Mouse (Mus musculus): ENCODE measurements around the gene Oaf. TPM values are rescaled to one million over a fixed set of nuclear protein-coding genes. Genes with fewer than 3 reads are reported as not detected.

The Oaf gene
- polyA plus RNA-seq, 1 experiment from 2014 or later: 44.1 TPM

DNA sequence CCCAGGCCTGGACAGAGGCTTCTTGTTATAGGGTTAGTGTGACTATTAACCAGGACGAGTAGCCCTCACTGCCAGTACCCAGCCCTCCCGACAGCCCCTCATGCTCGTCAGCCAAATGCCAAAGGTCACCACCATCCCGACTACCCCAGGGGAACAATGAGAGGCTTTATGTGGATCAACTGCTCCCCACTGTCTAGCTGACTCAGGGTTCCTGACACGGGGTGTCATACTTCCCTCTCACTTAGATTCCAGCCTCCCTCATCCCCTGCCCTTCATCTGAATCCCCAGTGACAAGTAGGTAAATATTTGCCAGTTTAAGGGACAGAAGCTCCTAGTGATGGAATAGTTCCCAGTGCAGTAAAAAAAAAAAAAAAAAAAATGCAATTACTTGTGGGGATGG, 7.4 kb downstream of the Oaf start:
- no peak for ATAC-seq
- H3K36me3 ChIP-seq: peaks cover 77% of the 10 kb centered on the region
- peak overlapping the region; percentile 95 for H3K27ac ChIP-seq
- H3K9ac ChIP-seq: peak overlapping the region; percentile 44
- peaks cover 99% of the 10 kb centered on the region for H3K4me1 ChIP-seq
- no peaks in the 10 kb centered on the region for H3K9me3 ChIP-seq (replicated peaks)
- peak overlapping the region; percentile 19; the same call in 1 of the 2 replicates for H3K4me2 ChIP-seq
- no peak overlapping the region for H3K4me3 ChIP-seq
- 59% methylated on average over 5 of the region's 5 CpGs for WGBS (ENCODE audit: insufficient replicate concordance)
- H3K27me3 ChIP-seq (replicated peaks): no peaks in the 10 kb centered on the region

DNA sequence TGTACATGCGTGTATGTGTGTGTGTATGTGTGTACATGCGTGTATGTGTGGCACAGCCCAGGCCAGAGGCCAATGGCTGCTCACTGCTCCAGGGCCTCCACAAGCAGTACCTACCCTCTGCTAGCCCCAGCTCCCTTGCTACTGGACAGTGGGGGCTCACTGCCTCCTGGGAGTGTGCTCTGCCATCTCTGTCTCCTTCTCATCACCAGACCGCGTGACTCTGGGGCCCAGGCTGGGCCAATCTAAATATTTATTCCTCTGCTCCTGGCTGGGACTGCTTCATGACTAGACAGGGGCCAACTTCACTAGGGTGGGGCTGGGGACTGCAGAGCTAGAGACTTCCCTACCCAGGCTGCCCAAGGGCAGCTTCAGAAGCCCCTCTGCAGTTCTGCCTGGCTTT, 7.9 kb downstream of the Oaf start:
- Histone ChIP-seq H3K36me3 (peaks cover 79% of the 10 kb centered on the region), H3K4me2 (peak overlapping the region; percentile 19; the same call in 1 of the 2 replicates), H3K4me3 (no peak overlapping the region), H3K9me3 (replicated peaks) (no peaks in the 10 kb centered on the region), H3K4me1 (peaks cover 99% of the 10 kb centered on the region), H3K27ac (peak overlapping the region; percentile 95), H3K9ac (peak overlapping the region; percentile 44), H3K27me3 (replicated peaks) (no peaks in the 10 kb centered on the region)
- WGBS (ENCODE audit: insufficient replicate concordance): 70% methylated on average over 4 of the region's 4 CpGs
- no peak for ATAC-seq

DNA sequence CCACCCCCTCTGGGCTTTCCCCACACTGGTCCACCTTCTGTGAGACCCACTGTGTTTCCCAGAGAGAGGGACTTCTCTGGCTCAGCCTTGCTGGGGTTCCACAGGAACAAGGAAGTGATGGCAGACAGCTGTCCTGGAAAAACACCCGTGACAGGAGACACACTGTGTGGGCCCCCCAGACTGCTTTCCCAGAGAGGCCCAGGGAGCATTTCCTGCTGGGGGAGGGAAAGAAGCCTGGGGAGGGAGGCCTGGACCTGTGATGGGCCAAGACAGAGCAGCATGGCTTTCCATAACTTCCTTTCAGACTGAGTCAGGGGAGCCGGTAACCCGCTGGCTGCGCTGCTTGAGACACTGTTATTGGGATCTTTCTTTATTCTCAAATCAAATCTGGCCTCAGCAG, 8.8 kb downstream of the Oaf start:
- Histone ChIP-seq H3K27ac (peak overlapping the region; percentile 95), H3K36me3 (peaks cover 79% of the 10 kb centered on the region), H3K27me3 (replicated peaks) (no peaks in the 10 kb centered on the region), H3K4me3 (no peak overlapping the region), H3K4me1 (peaks cover 99% of the 10 kb centered on the region), H3K9ac (peak overlapping the region; percentile 41; the same call in 1 of the 2 replicates), H3K4me2 (no peak overlapping the region), H3K9me3 (replicated peaks) (no peaks in the 10 kb centered on the region)
- ATAC-seq: no peak
- WGBS (ENCODE audit: insufficient replicate concordance): 71% methylated on average over 4 of the region's 4 CpGs

DNA sequence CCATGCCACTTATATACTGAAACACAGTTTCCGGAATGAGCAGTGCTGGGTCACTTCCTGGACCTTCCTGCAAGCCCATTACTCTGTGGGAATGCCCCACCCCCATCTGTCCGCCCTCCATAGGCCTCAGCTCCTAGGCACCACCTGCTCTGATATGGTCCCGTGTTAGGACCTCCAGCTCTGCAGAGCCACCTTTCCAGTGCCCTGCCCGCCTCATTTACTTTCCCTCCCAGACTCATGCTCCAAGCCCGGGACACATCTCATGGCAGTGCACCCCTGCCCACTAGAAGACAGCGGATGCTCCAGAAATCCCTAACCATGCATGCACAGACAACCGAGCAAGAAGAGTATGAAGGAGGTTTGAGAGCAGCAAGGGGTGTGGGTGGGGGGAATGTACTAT, 9.7 kb downstream of the Oaf start:
- no peak overlapping the region for H3K4me2 ChIP-seq
- no peak for ATAC-seq
- H3K9me3 ChIP-seq (replicated peaks): no peaks in the 10 kb centered on the region
- no peaks in the 10 kb centered on the region for H3K27me3 ChIP-seq (replicated peaks)
- H3K4me3 ChIP-seq: no peak overlapping the region
- H3K27ac ChIP-seq: peak overlapping the region; percentile 95
- 0 out of 2 replicates have a peak overlapping the region, but pooled peaks have one; percentile 3 for H3K9ac ChIP-seq
- WGBS (ENCODE audit: insufficient replicate concordance): 73% methylated on average over 7 of the region's 7 CpGs
- H3K36me3 ChIP-seq: peaks cover 73% of the 10 kb centered on the region
- peaks cover 99% of the 10 kb centered on the region for H3K4me1 ChIP-seq

DNA sequence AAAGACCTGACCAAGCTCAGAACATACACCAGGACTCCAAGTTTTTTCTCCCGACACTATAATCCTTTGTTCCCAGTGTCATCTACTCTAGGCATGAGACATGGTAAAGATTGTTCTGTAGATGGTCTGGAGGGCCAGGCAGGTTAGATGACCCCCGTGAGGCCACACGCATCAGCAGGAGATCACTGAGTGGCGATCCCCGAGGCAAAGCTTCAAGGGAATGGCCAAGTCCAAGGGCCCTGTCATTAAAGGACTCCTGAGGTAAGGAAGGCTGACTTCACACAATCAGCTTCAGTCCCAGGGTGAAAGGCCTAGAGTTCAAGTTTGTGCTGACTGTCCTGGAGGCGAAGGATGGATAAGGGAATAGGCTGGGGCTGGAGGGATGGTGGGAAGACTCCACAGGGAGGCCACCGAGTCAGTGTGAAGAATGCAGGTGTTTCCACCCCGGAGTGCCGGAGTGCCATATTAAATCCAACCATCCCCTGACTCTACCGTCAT, 10.3 kb downstream of the Oaf start:
- Histone ChIP-seq H3K4me2 (no peak overlapping the region), H3K27me3 (replicated peaks) (no peaks in the 10 kb centered on the region), H3K27ac (no peak overlapping the region), H3K9ac (no peak overlapping the region), H3K4me3 (no peak overlapping the region), H3K9me3 (replicated peaks) (no peaks in the 10 kb centered on the region), H3K4me1 (peaks cover 99% of the 10 kb centered on the region), H3K36me3 (peaks cover 79% of the 10 kb centered on the region)
- ATAC-seq: no peak
- WGBS (ENCODE audit: insufficient replicate concordance): 82% methylated on average over 10 of the region's 10 CpGs

DNA sequence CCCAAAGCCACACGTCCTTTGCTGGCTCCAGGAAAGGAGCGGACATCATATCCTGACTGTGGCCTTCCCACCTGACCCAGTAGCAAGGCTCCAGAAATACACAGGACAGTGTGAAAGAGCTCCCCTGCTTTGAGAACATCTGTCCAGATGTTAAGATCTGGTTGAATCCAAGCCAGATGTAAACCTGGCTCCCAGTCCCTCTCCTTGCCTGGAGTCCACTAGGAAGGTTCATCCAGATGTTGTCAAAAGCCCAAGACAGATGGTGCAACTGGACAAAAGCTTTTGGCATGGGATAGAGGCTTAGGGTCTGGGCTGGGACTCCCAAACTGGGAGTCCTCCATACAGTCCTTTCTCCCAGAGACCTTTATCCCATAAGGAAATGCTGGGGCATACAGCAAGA, 11.0 kb downstream of the Oaf start:
- Histone ChIP-seq H3K4me1 (peaks cover 99% of the 10 kb centered on the region), H3K27ac (no peak overlapping the region), H3K27me3 (replicated peaks) (no peaks in the 10 kb centered on the region), H3K36me3 (peaks cover 84% of the 10 kb centered on the region), H3K9me3 (replicated peaks) (no peaks in the 10 kb centered on the region), H3K4me3 (no peak overlapping the region), H3K4me2 (no peak overlapping the region), H3K9ac (no peak overlapping the region)
- WGBS (ENCODE audit: insufficient replicate concordance): 81% methylated on average over 2 of the region's 2 CpGs
- no peak for ATAC-seq

DNA sequence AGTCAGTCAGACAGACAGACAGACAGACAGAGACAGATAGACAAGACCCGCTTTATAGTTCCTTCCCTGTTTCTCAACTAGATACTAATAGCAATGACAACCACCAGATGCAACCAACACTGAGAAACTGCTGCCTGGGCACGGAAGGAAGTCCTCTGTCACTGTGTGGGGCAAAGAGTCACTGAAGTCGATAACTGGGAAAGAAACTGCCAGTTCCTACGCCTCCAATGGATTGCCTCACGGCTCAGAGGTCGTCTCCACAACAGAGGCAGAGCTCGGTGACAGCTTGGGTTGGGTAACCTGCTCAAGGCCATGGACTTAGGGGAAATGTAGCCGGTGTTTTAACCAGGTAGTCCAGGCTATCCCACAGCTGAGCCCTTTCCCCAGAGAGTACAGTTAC, 12.1 kb downstream of the Oaf start:
- Histone ChIP-seq H3K4me2 (peak overlapping the region; percentile 6; the same call in 1 of the 2 replicates), H3K27ac (peak overlapping the region; percentile 84), H3K36me3 (peaks cover 84% of the 10 kb centered on the region), H3K27me3 (replicated peaks) (no peaks in the 10 kb centered on the region), H3K4me1 (peaks cover 91% of the 10 kb centered on the region), H3K9ac (no peak overlapping the region), H3K9me3 (replicated peaks) (no peaks in the 10 kb centered on the region), H3K4me3 (no peak overlapping the region)
- 44% methylated on average over 8 of the region's 8 CpGs for WGBS (ENCODE audit: insufficient replicate concordance)
- no peak for ATAC-seq

DNA sequence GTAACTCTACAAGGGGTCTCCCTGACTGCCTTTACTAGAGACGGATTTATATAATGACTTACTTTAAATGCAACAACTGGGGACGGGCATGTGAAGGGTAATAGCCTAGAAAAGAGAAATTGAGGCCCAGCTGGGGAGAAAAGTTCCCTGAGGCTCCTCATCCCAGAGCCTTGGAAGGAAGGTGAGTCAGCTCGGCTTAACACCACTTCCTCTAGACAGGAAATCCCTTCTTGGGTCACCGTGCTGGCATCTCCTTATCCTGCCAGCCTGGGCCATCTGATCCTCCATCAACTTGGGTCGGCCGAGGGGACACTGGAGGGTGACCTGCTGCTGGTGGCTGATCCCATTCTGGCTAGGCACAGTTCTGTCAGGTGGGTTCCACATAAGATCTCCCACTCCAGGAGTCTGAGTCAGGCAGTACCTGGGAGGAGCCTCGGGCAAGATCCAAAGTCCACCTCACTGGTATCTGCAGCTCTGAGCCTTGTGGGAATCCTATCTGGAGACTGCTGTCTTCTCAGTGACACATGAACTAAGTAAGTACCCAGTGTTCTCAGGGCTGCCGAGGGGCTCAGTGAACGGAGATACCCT, 13.0 kb downstream of the Oaf start:
- ATAC-seq: no peak
- no peak overlapping the region for H3K4me3 ChIP-seq
- 60% methylated on average over 9 of the region's 9 CpGs for WGBS (ENCODE audit: insufficient replicate concordance)
- H3K27ac ChIP-seq: peak overlapping the region; percentile 84
- peaks cover 85% of the 10 kb centered on the region for H3K4me1 ChIP-seq
- no peaks in the 10 kb centered on the region for H3K9me3 ChIP-seq (replicated peaks)
- H3K36me3 ChIP-seq: peaks cover 84% of the 10 kb centered on the region
- no peaks in the 10 kb centered on the region for H3K27me3 ChIP-seq (replicated peaks)
- H3K9ac ChIP-seq: peak overlapping the region; percentile 67; the same call in 1 of the 2 replicates
- peak overlapping the region; percentile 6; the same call in 1 of the 2 replicates for H3K4me2 ChIP-seq

DNA sequence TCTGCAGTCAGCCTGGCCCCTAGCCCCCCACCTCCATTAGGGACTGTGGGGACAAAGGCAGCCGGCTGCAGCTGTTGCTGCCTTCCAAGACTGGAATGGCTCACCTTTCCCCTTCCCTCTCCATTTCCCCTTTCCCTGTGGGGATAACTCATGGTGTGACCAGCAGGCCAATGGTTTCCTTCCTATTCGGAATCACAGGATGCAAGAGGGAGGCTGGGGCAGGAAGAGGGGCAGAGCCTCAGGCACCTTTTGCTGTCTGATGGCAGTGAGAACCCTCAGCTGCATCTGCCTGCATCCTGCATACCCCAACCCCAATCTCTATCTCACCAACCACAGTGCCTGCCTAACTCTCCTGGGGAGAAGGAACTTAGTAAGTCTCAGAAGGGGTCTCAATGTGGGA, 14.2 kb downstream of the Oaf start:
- no peak for ATAC-seq
- 32% methylated on average over 2 of the region's 2 CpGs for WGBS (ENCODE audit: insufficient replicate concordance)
- H3K27ac ChIP-seq: peak overlapping the region; percentile 84
- H3K9me3 ChIP-seq (replicated peaks): no peaks in the 10 kb centered on the region
- peaks cover 86% of the 10 kb centered on the region for H3K36me3 ChIP-seq
- no peak overlapping the region for H3K4me3 ChIP-seq
- no peaks in the 10 kb centered on the region for H3K27me3 ChIP-seq (replicated peaks)
- H3K4me1 ChIP-seq: peaks cover 73% of the 10 kb centered on the region
- peak overlapping the region; percentile 49 for H3K4me2 ChIP-seq
- peak overlapping the region; percentile 67 for H3K9ac ChIP-seq

DNA sequence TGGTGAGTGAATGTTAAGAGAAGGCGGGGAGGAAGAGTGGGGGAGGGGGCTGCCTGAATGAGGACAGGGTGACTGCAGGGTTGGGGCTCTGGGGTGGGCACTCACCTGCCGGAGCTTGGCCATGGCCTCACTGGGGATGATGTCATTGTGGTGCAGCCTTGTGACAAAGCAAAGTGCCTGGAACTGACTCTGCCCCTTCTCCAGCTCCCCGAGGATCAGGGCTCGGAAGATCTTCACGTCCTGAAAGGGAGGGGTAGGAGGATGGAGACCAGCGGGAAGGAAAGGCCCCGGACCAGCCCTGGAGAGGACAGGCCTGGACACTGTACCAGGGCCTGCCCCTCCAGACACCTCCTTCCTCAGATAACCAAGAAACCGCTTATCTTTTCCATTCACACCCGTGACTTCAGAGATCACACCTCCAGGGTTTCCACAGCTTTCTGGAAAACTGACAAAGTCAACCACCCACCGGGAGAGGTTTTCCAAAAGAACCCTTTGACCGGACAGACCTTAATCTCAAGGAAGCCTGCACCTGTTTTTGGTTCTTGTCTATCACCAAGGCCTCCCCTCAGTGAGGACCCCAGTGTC, 14.8 kb downstream of the Oaf start:
- no peaks in the 10 kb centered on the region for H3K27me3 ChIP-seq (replicated peaks)
- H3K9ac ChIP-seq: peak overlapping the region; percentile 67
- H3K9me3 ChIP-seq (replicated peaks): no peaks in the 10 kb centered on the region
- peaks cover 84% of the 10 kb centered on the region for H3K36me3 ChIP-seq
- peaks cover 67% of the 10 kb centered on the region for H3K4me1 ChIP-seq
- H3K4me2 ChIP-seq: peak overlapping the region; percentile 49
- peak overlapping the region; percentile 18 for H3K4me3 ChIP-seq
- peak overlapping the region; percentile 84 for H3K27ac ChIP-seq
- 33% methylated on average over 11 of the region's 11 CpGs for WGBS (ENCODE audit: insufficient replicate concordance)
- ATAC-seq: peak; percentile 86

DNA sequence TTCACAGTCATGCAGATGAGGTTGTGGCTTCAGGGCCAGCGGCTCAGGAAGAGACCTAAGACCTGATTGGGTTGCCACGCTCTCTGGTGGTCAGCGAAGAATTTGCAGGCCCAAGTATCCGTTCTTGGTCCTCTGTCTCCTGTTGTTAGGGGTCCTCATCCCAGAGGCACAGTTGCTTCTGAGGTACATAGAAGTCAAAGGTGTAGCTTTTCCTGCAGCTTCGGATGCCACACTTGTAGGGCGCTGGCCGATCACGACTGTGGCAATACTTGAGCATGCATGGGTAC, 17.3 kb downstream of the Oaf start:
- peaks cover 65% of the 10 kb centered on the region for H3K36me3 ChIP-seq
- no peak overlapping the region; the same call in 1 of the 2 replicates for H3K27ac ChIP-seq
- H3K4me2 ChIP-seq: no peak overlapping the region
- H3K27me3 ChIP-seq (replicated peaks): no peaks in the 10 kb centered on the region
- WGBS (ENCODE audit: insufficient replicate concordance): 62% methylated on average over 8 of the region's 8 CpGs
- peaks cover 44% of the 10 kb centered on the region for H3K4me1 ChIP-seq
- ATAC-seq: no peak
- H3K4me3 ChIP-seq: no peak overlapping the region
- H3K9me3 ChIP-seq (replicated peaks): no peaks in the 10 kb centered on the region
- H3K9ac ChIP-seq: no peak overlapping the region

DNA sequence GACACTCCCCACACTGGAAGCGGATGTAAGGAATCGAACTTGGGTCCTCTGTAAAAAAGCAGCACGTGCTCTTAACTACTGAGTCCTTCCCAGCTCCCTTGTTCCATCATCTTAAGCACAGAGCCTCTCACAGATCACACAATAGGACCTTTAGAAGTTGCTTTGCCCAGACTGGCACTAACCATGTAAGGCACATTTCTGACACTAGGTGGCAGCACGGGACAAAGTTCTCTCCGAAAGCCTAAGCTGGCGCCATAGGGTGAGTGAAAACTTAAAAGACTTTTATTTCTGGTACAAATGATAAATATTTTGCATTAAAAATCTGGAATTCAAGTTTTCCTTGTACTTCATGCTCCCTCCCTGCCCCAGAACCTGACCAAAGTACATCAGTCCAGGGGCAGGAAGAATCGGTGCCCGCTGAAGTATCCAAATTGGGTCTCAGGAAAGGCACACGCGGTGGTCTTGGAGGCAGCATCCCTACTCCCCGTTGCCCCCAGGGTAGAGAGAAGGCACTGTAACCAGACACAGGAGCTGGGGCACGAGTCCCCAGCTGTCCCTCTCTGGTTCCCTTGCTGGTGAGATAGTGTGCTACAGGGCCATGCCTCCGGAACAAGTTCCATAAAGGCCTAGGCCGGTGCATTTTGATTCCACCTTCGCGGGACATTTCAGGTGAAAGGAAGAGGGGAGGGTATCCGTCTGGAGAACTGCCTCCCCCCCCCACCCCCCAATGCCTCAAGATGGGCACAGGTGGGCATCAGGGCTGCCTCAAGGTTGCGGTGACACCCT, 17.9 kb downstream of the Oaf start:
- Histone ChIP-seq H3K36me3 (peaks cover 60% of the 10 kb centered on the region), H3K27ac (no peak overlapping the region), H3K9me3 (replicated peaks) (no peaks in the 10 kb centered on the region), H3K4me3 (no peak overlapping the region), H3K4me1 (peaks cover 38% of the 10 kb centered on the region), H3K4me2 (no peak overlapping the region), H3K9ac (no peak overlapping the region), H3K27me3 (replicated peaks) (no peaks in the 10 kb centered on the region)
- ATAC-seq: no peak
- 55% methylated on average over 18 of the region's 18 CpGs for WGBS (ENCODE audit: insufficient replicate concordance)
